Comparison of ENCODE assay signal across 30 mouse cellular contexts in the genomic region with DNA sequence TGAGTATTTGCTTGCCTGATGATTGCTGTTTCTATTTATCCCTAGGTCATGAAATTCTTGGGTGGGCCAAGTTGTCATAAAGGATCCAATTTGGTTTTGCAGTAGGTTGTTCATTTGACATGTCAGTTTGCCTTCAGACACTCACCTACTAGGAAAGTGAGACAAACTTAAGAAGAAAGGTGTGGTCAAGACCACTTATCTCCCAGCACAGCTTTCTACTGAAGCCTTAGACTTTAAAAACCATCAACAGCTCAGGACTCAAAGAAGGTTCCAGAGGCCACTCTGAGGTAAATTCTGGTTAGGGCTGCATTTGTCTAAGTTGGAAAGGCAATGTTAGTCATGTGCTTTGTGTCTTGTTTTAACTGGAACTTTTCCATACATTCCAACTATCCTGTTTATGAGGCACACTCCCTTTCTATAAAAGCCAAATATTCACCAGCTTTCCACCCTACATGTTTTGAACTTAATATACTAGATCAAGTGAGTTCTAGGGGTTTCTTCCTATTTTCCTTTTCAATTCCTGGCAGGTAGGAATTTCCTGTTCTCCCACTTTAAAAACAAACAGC. TPM values are rescaled to one million over a fixed set of nuclear protein-coding genes. Genes with fewer than 3 reads are reported as not detected.
DNase-seq lines count a peak whose midpoint lies in the region; ATAC-seq and TF ChIP-seq lines count a peak whose summit lies in the region.
"Had no signal": no experiment of that assay in that cellular context is flagged by ENCODE, and none has a peak within 500 bp of the region (broad histone marks: within the 10 kb centered on the region; RNA-seq: fewer than 3 reads in every experiment).

No protein-coding gene starts in this region.

- H3K4me2 ChIP-seq in liver, embryonic 11.5 days = no peak overlapping the region
- H3K4me2 ChIP-seq in liver, embryonic 14.5 days (ENCODE audit: low read depth) = no peak overlapping the region
- H3K4me2 ChIP-seq: embryonic facial prominence, embryonic 12.5 days; forebrain, embryonic 15.5 days; heart, embryonic 13.5 days; hindbrain, embryonic 14.5 days; neural tube, embryonic 15.5 days had no signal

- no peak overlapping the region for H3K9ac ChIP-seq in liver, embryonic 11.5 days (ENCODE audit: low read depth, low read length)
- no peak overlapping the region for H3K9ac ChIP-seq in liver, embryonic 14.5 days (replicated peaks)
- H3K9ac ChIP-seq: embryonic facial prominence, embryonic 12.5 days; forebrain, embryonic 15.5 days; heart, embryonic 13.5 days; hindbrain, embryonic 14.5 days; neural tube, embryonic 15.5 days had no signal

- peaks cover 1% of the 10 kb centered on the region; the same call in 1 of the 2 replicates for H3K36me3 ChIP-seq in kidney, adult 2 months (ENCODE audit: control insufficient read depth, insufficient read depth, low read length)
- no peaks in the 10 kb centered on the region for H3K36me3 ChIP-seq in liver, embryonic 11.5 days (ENCODE audit: control insufficient read depth, insufficient read depth, low read length)
- no peaks in the 10 kb centered on the region for H3K36me3 ChIP-seq in liver, embryonic 14.5 days (replicated peaks; ENCODE audit: control insufficient read depth, insufficient read depth, low read depth)
- H3K36me3 ChIP-seq: embryonic facial prominence, embryonic 12.5 days; forebrain, embryonic 15.5 days; heart, embryonic 13.5 days; neural tube, embryonic 15.5 days had no signal

- H3K4me3 ChIP-seq in kidney, adult 2 months (ENCODE audit: insufficient read depth, low read depth, low read length) = no peak overlapping the region
- no peak overlapping the region for H3K4me3 ChIP-seq in liver, embryonic 11.5 days (ENCODE audit: low read depth, low read length)
- no peak overlapping the region for H3K4me3 ChIP-seq in liver, embryonic 14.5 days (ENCODE audit: insufficient read depth in 1 of 2, low read depth in 2 of 2, low read length in 2 of 2)
- H3K4me3 ChIP-seq: embryonic facial prominence, embryonic 12.5 days; forebrain, embryonic 10.5 days; forebrain, embryonic 15.5 days; gastrocnemius, adult 2 months; heart, adult 2 months; heart, embryonic 13.5 days; neural tube, embryonic 15.5 days had no signal

- TF ChIP-seq EP300 in liver, embryonic 14.5 days (IDR thresholded peaks at IDR 0.05; ENCODE audit: low read depth) = no peak

- H3K4me1 ChIP-seq in kidney, adult 2 months (ENCODE audit: control insufficient read depth, insufficient read depth, low read length) = peaks cover 9% of the 10 kb centered on the region
- no peaks in the 10 kb centered on the region for H3K4me1 ChIP-seq in liver, embryonic 11.5 days (replicated peaks; ENCODE audit: control insufficient read depth, insufficient read depth, low read length)
- peaks cover 0 to 3% of the 10 kb centered on the region in 2 experiments; a peak in 1 of 4 replicates for H3K4me1 ChIP-seq in liver, embryonic 14.5 days (replicated peaks; ENCODE audit: control insufficient read depth in 2 of 2, insufficient read depth in 2 of 2, low read length in 1 of 2)
- H3K4me1 ChIP-seq: embryonic facial prominence, embryonic 12.5 days; forebrain, embryonic 15.5 days; neural tube, embryonic 15.5 days had no signal

- H3K9me3 ChIP-seq in liver, embryonic 11.5 days (ENCODE audit: control insufficient read depth, low read length) = no peaks in the 10 kb centered on the region
- no peaks in the 10 kb centered on the region for H3K9me3 ChIP-seq in liver, embryonic 14.5 days (ENCODE audit: control insufficient read depth, low read length)
- H3K9me3 ChIP-seq: embryonic facial prominence, embryonic 12.5 days; forebrain, embryonic 10.5 days; forebrain, embryonic 15.5 days; heart, embryonic 13.5 days; neural tube, embryonic 15.5 days had no signal

- peak overlapping the region; percentile 74 for H3K27ac ChIP-seq in kidney, adult 2 months (ENCODE audit: insufficient read depth, low read depth, low read length)
- no peak overlapping the region for H3K27ac ChIP-seq in liver, embryonic 11.5 days (ENCODE audit: low read depth, low read length)
- no peak overlapping the region for H3K27ac ChIP-seq in liver, embryonic 14.5 days
- H3K27ac ChIP-seq: embryonic facial prominence, embryonic 12.5 days; forebrain, embryonic 10.5 days; forebrain, embryonic 15.5 days; gastrocnemius, adult 2 months; heart, adult 2 months; heart, embryonic 13.5 days; hindbrain, embryonic 14.5 days; neural tube, embryonic 15.5 days had no signal

- 0 out of 2 replicates have a peak, but pooled peaks have one; percentile 22 for ATAC-seq in liver, embryonic 11.5 days (replicated peaks; ENCODE audit: low FRiP score)
- ATAC-seq in liver, embryonic 14.5 days (ENCODE audit: insufficient read depth) = peak; percentile 58; the same call in 1 of the 2 replicates
- ATAC-seq in inflammation-experienced regulatory T-cells, adult 6 months = no peak
- ATAC-seq: forebrain, embryonic 15.5 days; lung, postnatal 0 days had no signal

- peak; percentile 34 for DNase-seq in kidney, adult 2 months
- DNase-seq in kidney, adult 9 months = no peak
- DNase-seq in liver, embryonic 11.5 days (ENCODE audit: low spot score) = no peak
- DNase-seq in liver = no peak
- DNase-seq in c-Kit-positive CD71-positive TER-119-positive erythroid progenitor cells, embryonic 14.5 days (ENCODE audit: low spot score) = peak; percentile 31
- DNase-seq in liver, embryonic 14.5 days (ENCODE audit: low read depth in 3 of 3, low spot score in 3 of 3) = peak; percentile 4 to 14 (median 5)
- no peak for DNase-seq in urinary bladder, postnatal 25 days (ENCODE audit: low spot score)
- DNase-seq: adrenal gland, adult 2 months; adrenal gland, postnatal 36 days; cerebellum, adult 8-10 months; cerebellum, postnatal 36 days; gastrocnemius, adult 2 months; heart, adult 2 months; heart, postnatal 10 days; kidney, adult 18-20 months; kidney, postnatal 36 days; lung, adult 18-20 months; lung, postnatal 4 days; midbrain, embryonic 14.5 days; retina, postnatal 1 day; right cerebral cortex, postnatal 14 days; thymus, postnatal 4 days had no signal

- no peak for TF ChIP-seq POLR2A in kidney, adult 2 months (IDR thresholded peaks at IDR 0.05; ENCODE audit: low read depth, low read length)

- TF ChIP-seq CTCF in kidney, adult 2 months (conservative IDR thresholded peaks at IDR 0.05; ENCODE audit: insufficient read depth, insufficient read length, low read depth, low read length) = no peak
- no peak for TF ChIP-seq CTCF in liver, embryonic 14.5 days (IDR thresholded peaks at IDR 0.05; ENCODE audit: low read depth)

- no peaks in the 10 kb centered on the region for H3K27me3 ChIP-seq in kidney, adult 2 months (replicated peaks; ENCODE audit: control insufficient read depth, insufficient read depth, low read length)
- H3K27me3 ChIP-seq in liver, embryonic 11.5 days (replicated peaks; ENCODE audit: control insufficient read depth, insufficient read depth, low read length) = no peaks in the 10 kb centered on the region
- no peaks in the 10 kb centered on the region for H3K27me3 ChIP-seq in liver, embryonic 14.5 days (ENCODE audit: control insufficient read depth, insufficient read depth, low read length)
- H3K27me3 ChIP-seq: embryonic facial prominence, embryonic 12.5 days; forebrain, embryonic 15.5 days; heart, embryonic 13.5 days; neural tube, embryonic 15.5 days had no signal

RNA-seq across cellular contexts. Expression of gene Itgb8, which starts 20.8 kb away (rescaled TPM):
- 16.5 and 17.3 TPM in 2 replicates for polyA plus RNA-seq in kidney, adult 2 months (2012; rRNA removed)
- 1.4 TPM in 2 replicates for polyA plus RNA-seq in liver, embryonic 11.5 days (2014; fragmentation: Nextera tagmentation; extraction: Ambion mirVana)
- polyA plus RNA-seq in liver, embryonic 14.5 days (2012; rRNA removed) = 0.02 TPM in 2 replicates
- polyA plus RNA-seq in liver, embryonic 14.5 days (2014; fragmentation: Nextera tagmentation; extraction: Ambion mirVana) = 0.08 TPM in 1 of 2 replicates, not detected in the other
- 10 to 100 TPM; 15.3 to 29.8 (median 19.5) TPM for polyA plus RNA-seq in inflammation-experienced regulatory T-cells, adult 6 months (2017; shearing (Covaris generic))

Comparison
In these comparisons a context has a peak if more than half of its experiments do, and no peak if none do; other contexts are left out.
1. DNase-seq: peak in kidney, adult 2 months (single experiment), c-Kit-positive CD71-positive TER-119-positive erythroid progenitor cells, embryonic 14.5 days (single experiment) and liver, embryonic 14.5 days (3 of 3); none in kidney, adult 9 months (single experiment), liver, embryonic 11.5 days (single experiment), liver (single experiment) and urinary bladder, postnatal 25 days (single experiment).